Mouse (Mus musculus): ENCODE measurements around the gene Dennd5a.

Dennd5a gene

GRCm38 (mm10) chr7:109969542-109969941 lies 9.3 kb upstream of the Dennd5a start:
- TF ChIP-seq NANOG (IDR thresholded peaks at IDR 0.05; ENCODE audit: borderline replicate concordance, low read length): no peak
- TF ChIP-seq POU5F1 (IDR thresholded peaks at IDR 0.05; ENCODE audit: borderline replicate concordance, low read length): no peak
- TF ChIP-seq CTCF (conservative IDR thresholded peaks at IDR 0.05; ENCODE audit: low read length): no peak
- peaks cover 13% of the 10 kb centered on the region for H3K36me3 ChIP-seq (ENCODE audit: insufficient read depth, low read length)
- no peaks in the 10 kb centered on the region for H3K27me3 ChIP-seq (ENCODE audit: insufficient read depth, low read length)
- H3K4me3 ChIP-seq (replicated peaks; ENCODE audit: low read length): no peak overlapping the region
- no peaks in the 10 kb centered on the region for H3K9me3 ChIP-seq (ENCODE audit: low read length)
- H3K4me1 ChIP-seq (replicated peaks; ENCODE audit: low read depth, low read length): peaks cover 2% of the 10 kb centered on the region; the same call in 1 of the 2 replicates

GRCm38 (mm10) chr7:109968924-109969450 lies 8.7 kb upstream of the Dennd5a start:
- no peaks in the 10 kb centered on the region for H3K9me3 ChIP-seq (ENCODE audit: low read length)
- TF ChIP-seq CTCF (conservative IDR thresholded peaks at IDR 0.05; ENCODE audit: low read length): no peak
- TF ChIP-seq POU5F1 (IDR thresholded peaks at IDR 0.05; ENCODE audit: borderline replicate concordance, low read length): no peak
- TF ChIP-seq NANOG (IDR thresholded peaks at IDR 0.05; ENCODE audit: borderline replicate concordance, low read length): no peak
- no peak overlapping the region for H3K4me3 ChIP-seq (replicated peaks; ENCODE audit: low read length)
- H3K4me1 ChIP-seq (replicated peaks; ENCODE audit: low read depth, low read length): peaks cover 2% of the 10 kb centered on the region; the same call in 1 of the 2 replicates
- no peaks in the 10 kb centered on the region for H3K27me3 ChIP-seq (ENCODE audit: insufficient read depth, low read length)
- peaks cover 12% of the 10 kb centered on the region for H3K36me3 ChIP-seq (ENCODE audit: insufficient read depth, low read length)

DNA sequence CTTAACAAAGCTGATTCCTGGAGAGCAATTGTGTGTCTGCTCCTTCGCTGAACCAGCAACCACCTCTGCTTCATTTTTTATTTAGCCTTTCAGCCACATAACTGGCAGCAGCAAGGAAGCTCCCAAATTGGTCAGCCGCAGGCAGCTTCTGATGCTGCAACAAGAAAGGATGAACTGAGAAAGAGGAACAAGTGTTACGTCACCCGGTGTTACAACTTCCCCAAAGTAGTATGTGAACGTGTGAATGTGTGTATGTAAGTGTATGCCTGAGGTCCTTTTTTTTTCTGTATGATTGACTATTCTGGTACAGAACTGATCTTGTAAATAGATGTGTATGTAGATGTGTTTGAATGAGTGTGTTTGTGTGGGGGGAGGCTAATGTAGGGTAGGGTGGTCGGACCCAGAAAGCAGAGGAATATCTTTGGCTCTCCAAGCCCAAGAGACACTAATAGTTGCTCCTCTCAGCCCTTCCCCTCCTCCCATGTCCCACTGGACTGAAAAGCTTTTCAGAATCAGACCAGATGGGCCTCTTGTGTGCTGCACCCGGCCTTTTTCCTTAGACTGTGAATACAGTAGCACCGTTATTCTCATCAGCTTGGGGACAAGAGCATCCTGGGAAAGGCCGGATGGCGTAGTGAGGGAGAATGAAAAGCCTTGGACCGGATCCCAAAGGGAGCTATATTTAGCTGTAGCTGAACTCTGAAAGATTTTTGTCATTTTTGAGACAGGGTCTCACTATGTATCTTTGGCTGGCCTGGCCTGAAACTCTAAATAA lies 7.7 kb upstream of the Dennd5a start:
- TF ChIP-seq POU5F1 (IDR thresholded peaks at IDR 0.05; ENCODE audit: borderline replicate concordance, low read length) (no peak), CTCF (conservative IDR thresholded peaks at IDR 0.05; ENCODE audit: low read length) (no peak), NANOG (IDR thresholded peaks at IDR 0.05; ENCODE audit: borderline replicate concordance, low read length) (no peak)
- Histone ChIP-seq H3K4me3 (replicated peaks; ENCODE audit: low read length) (no peak overlapping the region), H3K9me3 (ENCODE audit: low read length) (no peaks in the 10 kb centered on the region), H3K36me3 (ENCODE audit: insufficient read depth, low read length) (peaks cover 7% of the 10 kb centered on the region), H3K27me3 (ENCODE audit: insufficient read depth, low read length) (no peaks in the 10 kb centered on the region), H3K4me1 (replicated peaks; ENCODE audit: low read depth, low read length) (peaks cover 2% of the 10 kb centered on the region; the same call in 1 of the 2 replicates)

GRCm38 (mm10) chr7:109965658-109966057 lies 5.4 kb upstream of the Dennd5a start:
- no peaks in the 10 kb centered on the region for H3K9me3 ChIP-seq (ENCODE audit: low read length)
- TF ChIP-seq POU5F1 (IDR thresholded peaks at IDR 0.05; ENCODE audit: borderline replicate concordance, low read length) (no peak), NANOG (IDR thresholded peaks at IDR 0.05; ENCODE audit: borderline replicate concordance, low read length) (no peak), CTCF (conservative IDR thresholded peaks at IDR 0.05; ENCODE audit: low read length) (peak; percentile 78)
- H3K4me3 ChIP-seq (replicated peaks; ENCODE audit: low read length): no peak overlapping the region
- peaks cover 21% of the 10 kb centered on the region for H3K27me3 ChIP-seq (ENCODE audit: insufficient read depth, low read length)
- H3K4me1 ChIP-seq (replicated peaks; ENCODE audit: low read depth, low read length): peaks cover 6% of the 10 kb centered on the region
- H3K36me3 ChIP-seq (ENCODE audit: insufficient read depth, low read length): no peaks in the 10 kb centered on the region

- Histone ChIP-seq H3K36me3 (ENCODE audit: insufficient read depth, low read length) (no peaks in the 10 kb centered on the region), H3K9me3 (ENCODE audit: low read length) (no peaks in the 10 kb centered on the region), H3K27me3 (ENCODE audit: insufficient read depth, low read length) (peaks cover 32% of the 10 kb centered on the region), H3K4me1 (replicated peaks; ENCODE audit: low read depth, low read length) (peaks cover 16% of the 10 kb centered on the region), H3K4me3 (replicated peaks; ENCODE audit: low read length) (no peak overlapping the region)
- no peak for TF ChIP-seq POU5F1 (IDR thresholded peaks at IDR 0.05; ENCODE audit: borderline replicate concordance, low read length)
- peak; percentile 60 for TF ChIP-seq CTCF (conservative IDR thresholded peaks at IDR 0.05; ENCODE audit: low read length)
These were observed 3.4 kb upstream of the Dennd5a start for GRCm38 (mm10) chr7:109963707-109964106.

- Histone ChIP-seq H3K36me3 (ENCODE audit: insufficient read depth, low read length) (no peaks in the 10 kb centered on the region), H3K4me3 (replicated peaks; ENCODE audit: low read length) (no peak overlapping the region), H3K27me3 (ENCODE audit: insufficient read depth, low read length) (peaks cover 38% of the 10 kb centered on the region), H3K4me1 (replicated peaks; ENCODE audit: low read depth, low read length) (peaks cover 27% of the 10 kb centered on the region), H3K9me3 (ENCODE audit: low read length) (no peaks in the 10 kb centered on the region)
- TF ChIP-seq POU5F1 (IDR thresholded peaks at IDR 0.05; ENCODE audit: borderline replicate concordance, low read length) (no peak), NANOG (IDR thresholded peaks at IDR 0.05; ENCODE audit: borderline replicate concordance, low read length) (no peak), CTCF (conservative IDR thresholded peaks at IDR 0.05; ENCODE audit: low read length) (no peak)
These were observed 2.3 kb upstream of the Dennd5a start for GRCm38 (mm10) chr7:109962596-109962995.

GRCm38 (mm10) chr7:109961570-109961969 lies 1.3 kb upstream of the Dennd5a start:
- no peaks in the 10 kb centered on the region for H3K9me3 ChIP-seq (ENCODE audit: low read length)
- peaks cover 29% of the 10 kb centered on the region for H3K4me1 ChIP-seq (replicated peaks; ENCODE audit: low read depth, low read length)
- H3K36me3 ChIP-seq (ENCODE audit: insufficient read depth, low read length): no peaks in the 10 kb centered on the region
- TF ChIP-seq NANOG (IDR thresholded peaks at IDR 0.05; ENCODE audit: borderline replicate concordance, low read length) (no peak), CTCF (conservative IDR thresholded peaks at IDR 0.05; ENCODE audit: low read length) (no peak), POU5F1 (IDR thresholded peaks at IDR 0.05; ENCODE audit: borderline replicate concordance, low read length) (no peak)
- H3K27me3 ChIP-seq (ENCODE audit: insufficient read depth, low read length): peaks cover 38% of the 10 kb centered on the region
- no peak overlapping the region for H3K4me3 ChIP-seq (replicated peaks; ENCODE audit: low read length)

GRCm38 (mm10) chr7:109960613-109961154 lies 414 bp upstream of the Dennd5a start:
- Histone ChIP-seq H3K4me1 (replicated peaks; ENCODE audit: low read depth, low read length) (peaks cover 29% of the 10 kb centered on the region), H3K4me3 (replicated peaks; ENCODE audit: low read length) (peak overlapping the region; percentile 80)
- TF ChIP-seq CTCF (conservative IDR thresholded peaks at IDR 0.05; ENCODE audit: low read length) (no peak), POU5F1 (IDR thresholded peaks at IDR 0.05; ENCODE audit: borderline replicate concordance, low read length) (no peak), NANOG (IDR thresholded peaks at IDR 0.05; ENCODE audit: borderline replicate concordance, low read length) (no peak)

More at GRCm38 (mm10) chr7:109960613-109961154, 414 bp upstream of the Dennd5a start:
- Histone ChIP-seq H3K27me3 (ENCODE audit: insufficient read depth, low read length) (peaks cover 38% of the 10 kb centered on the region), H3K36me3 (ENCODE audit: insufficient read depth, low read length) (no peaks in the 10 kb centered on the region), H3K9me3 (ENCODE audit: low read length) (no peaks in the 10 kb centered on the region)

All from E14TG2a.4 (cell line).